Mouse (Mus musculus): ENCODE data around the gene Pnmal1.

- TF ChIP-seq CTCF (IDR thresholded peaks at IDR 0.05; ENCODE audit: extremely low read depth, insufficient read depth, low read length) (no peak), POLR2A (IDR thresholded peaks at IDR 0.05; ENCODE audit: extremely low read depth, insufficient read depth, low read length) (no peak)
These were observed 43.9 kb downstream of the Pnmal1 start for GRCm38 (mm10) chr7:17003230-17003960.
